ENCODE assay signal across 9 mouse cellular contexts in the genomic region with DNA sequence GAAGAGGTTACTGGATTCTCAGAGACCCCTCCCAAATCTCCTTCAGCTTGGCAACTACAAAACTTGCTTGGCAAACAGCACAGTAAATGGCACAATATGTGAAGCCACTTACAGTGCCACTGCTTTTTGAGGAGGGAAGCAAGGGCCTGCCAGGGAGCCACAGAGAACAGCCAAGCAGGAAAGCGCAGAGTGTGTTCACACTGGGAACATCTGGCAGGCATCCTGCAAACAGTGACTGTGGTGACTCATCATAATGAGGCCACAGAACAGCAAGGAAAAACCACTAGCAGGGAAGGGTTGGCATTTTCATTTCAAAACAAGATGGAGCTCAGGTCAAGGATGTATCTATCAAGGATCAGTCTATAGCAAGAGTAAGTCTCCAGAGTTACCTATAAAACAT. TPM values are rescaled to one million over a fixed set of nuclear protein-coding genes. Genes with fewer than 3 reads are reported as not detected.
A peak's percentile ranks its signal among the peaks of the same experiment; 100 is the strongest.
DNase-seq lines count a peak whose midpoint lies in the region; ATAC-seq and TF ChIP-seq lines count a peak whose summit lies in the region.
"Had no signal": no experiment of that assay in that cellular context is flagged by ENCODE, and none has a peak within 500 bp of the region (broad histone marks: within the 10 kb centered on the region; RNA-seq: fewer than 3 reads in every experiment).

No protein-coding gene starts in this region.

- H3K36me3 ChIP-seq in hindbrain, embryonic 15.5 days, result no peaks in the 10 kb centered on the region
- H3K36me3 ChIP-seq in hindbrain, embryonic 12.5 days, result no peaks in the 10 kb centered on the region
- no peaks in the 10 kb centered on the region for H3K36me3 ChIP-seq in kidney, adult 2 months (ENCODE audit: control insufficient read depth, insufficient read depth, low read length)
- no peaks in the 10 kb centered on the region for H3K36me3 ChIP-seq in limb, embryonic 15.5 days
- H3K36me3 ChIP-seq: limb, embryonic 12.5 days had no signal

- WGBS in hindbrain, embryonic 15.5 days, result 37% methylated on average over 1 of the region's 1 CpGs
- WGBS in hindbrain, embryonic 12.5 days, result 90% methylated on average over 1 of the region's 1 CpGs
- WGBS in kidney, adult 2 months, result 17% methylated on average over 1 of the region's 1 CpGs
- WGBS in limb, embryonic 15.5 days, result 39% methylated on average over 1 of the region's 1 CpGs

- no peak overlapping the region for H3K4me2 ChIP-seq in hindbrain, embryonic 15.5 days
- H3K4me2 ChIP-seq in hindbrain, embryonic 12.5 days (replicated peaks), result no peak overlapping the region
- no peak overlapping the region for H3K4me2 ChIP-seq in limb, embryonic 15.5 days
- H3K4me2 ChIP-seq: limb, embryonic 12.5 days had no signal

- H3K9ac ChIP-seq in hindbrain, embryonic 15.5 days, result no peak overlapping the region
- no peak overlapping the region for H3K9ac ChIP-seq in hindbrain, embryonic 12.5 days
- no peak overlapping the region for H3K9ac ChIP-seq in limb, embryonic 15.5 days
- H3K9ac ChIP-seq: limb, embryonic 12.5 days had no signal

- TF ChIP-seq CTCF in kidney, adult 2 months (conservative IDR thresholded peaks at IDR 0.05; ENCODE audit: insufficient read depth, insufficient read length, low read depth, low read length), result no peak

- DNase-seq in adrenal gland, adult 18-20 months (ENCODE audit: low spot score in 2 of 2), result peak; percentile 52 to 57
- DNase-seq in gastrocnemius, adult 8-10 months (ENCODE audit: low spot score in 2 of 2), result peak; percentile 68 to 74
- DNase-seq in kidney, adult 2 months, result peak; percentile 80
- DNase-seq in right cerebral cortex, postnatal 25 days, result peak; percentile 35
- DNase-seq in thymus, postnatal 10 days (ENCODE audit: low spot score in 2 of 2), result no peak

- H3K4me1 ChIP-seq in hindbrain, embryonic 15.5 days (replicated peaks), result peaks cover 7% of the 10 kb centered on the region; the same call in 1 of the 2 replicates
- no peaks in the 10 kb centered on the region for H3K4me1 ChIP-seq in hindbrain, embryonic 12.5 days
- peaks cover 13% of the 10 kb centered on the region for H3K4me1 ChIP-seq in kidney, adult 2 months (ENCODE audit: control insufficient read depth, insufficient read depth, low read length)
- H3K4me1 ChIP-seq in limb, embryonic 15.5 days, result peaks cover 9% of the 10 kb centered on the region

- no peak overlapping the region for H3K27ac ChIP-seq in hindbrain, embryonic 15.5 days (replicated peaks)
- H3K27ac ChIP-seq in hindbrain, embryonic 12.5 days, result no peak overlapping the region
- H3K27ac ChIP-seq in kidney, adult 2 months (ENCODE audit: insufficient read depth, low read depth, low read length), result no peak overlapping the region
- 0 out of 2 replicates have a peak overlapping the region, but pooled peaks have one; percentile 11 for H3K27ac ChIP-seq in limb, embryonic 15.5 days
- H3K27ac ChIP-seq: limb, embryonic 12.5 days had no signal

- no peaks in the 10 kb centered on the region for H3K9me3 ChIP-seq in hindbrain, embryonic 15.5 days
- H3K9me3 ChIP-seq in hindbrain, embryonic 12.5 days (replicated peaks), result no peaks in the 10 kb centered on the region
- H3K9me3 ChIP-seq in limb, embryonic 15.5 days, result no peaks in the 10 kb centered on the region
- H3K9me3 ChIP-seq: limb, embryonic 12.5 days had no signal

- ATAC-seq in hindbrain, embryonic 15.5 days (ENCODE audit: low FRiP score, low read depth), result peak; percentile 79; the same call in 1 of the 2 replicates
- no peak for ATAC-seq in hindbrain, embryonic 12.5 days (ENCODE audit: low FRiP score)
- no peak for ATAC-seq in limb, embryonic 15.5 days (ENCODE audit: insufficient number of reproducible peaks, low FRiP score, low TSS enrichment, low read depth)

- H3K27me3 ChIP-seq in hindbrain, embryonic 15.5 days, result no peaks in the 10 kb centered on the region
- H3K27me3 ChIP-seq in hindbrain, embryonic 12.5 days, result no peaks in the 10 kb centered on the region
- no peaks in the 10 kb centered on the region for H3K27me3 ChIP-seq in kidney, adult 2 months (replicated peaks; ENCODE audit: control insufficient read depth, insufficient read depth, low read length)
- no peaks in the 10 kb centered on the region for H3K27me3 ChIP-seq in limb, embryonic 15.5 days
- H3K27me3 ChIP-seq: limb, embryonic 12.5 days had no signal

- no peak overlapping the region for H3K4me3 ChIP-seq in hindbrain, embryonic 15.5 days
- no peak overlapping the region for H3K4me3 ChIP-seq in hindbrain, embryonic 12.5 days
- H3K4me3 ChIP-seq in kidney, adult 2 months (ENCODE audit: insufficient read depth, low read depth, low read length), result no peak overlapping the region
- no peak overlapping the region for H3K4me3 ChIP-seq in limb, embryonic 15.5 days
- H3K4me3 ChIP-seq: limb, embryonic 12.5 days had no signal

- no peak for TF ChIP-seq POLR2A in kidney, adult 2 months (IDR thresholded peaks at IDR 0.05; ENCODE audit: low read depth, low read length)

RNA-seq across cellular contexts. Expression of gene Jak1, which starts 30.8 kb away (rescaled TPM):
- polyA plus RNA-seq in hindbrain, embryonic 15.5 days (2015; fragmentation: Nextera tagmentation; extraction: Ambion mirVana), result 81.0 and 84.0 TPM in 2 replicates
- polyA plus RNA-seq in hindbrain, embryonic 12.5 days (2016; fragmentation: Nextera tagmentation; extraction: Ambion mirVana), result 61.7 and 66.1 TPM in 2 replicates
- total RNA-seq in adrenal gland, adult 18-20 months (2021), result 100 to 1,000 TPM; 111 to 141 TPM
- 100 to 1,000 TPM in 3 of 4 experiments, 10 to 100 TPM in 1; 92.6 to 112 (median 104) TPM for total RNA-seq in gastrocnemius, adult 8-10 months (2022)
- 38.5 and 46.5 TPM in 2 replicates for polyA plus RNA-seq in kidney, adult 2 months (2012; rRNA removed)
- polyA plus RNA-seq in limb, embryonic 15.5 days (2015; fragmentation: Nextera tagmentation; extraction: Ambion mirVana), result 99.7 and 99.9 TPM in 2 replicates

Comparison
In these comparisons a context has a peak if more than half of its experiments do, and no peak if none do; other contexts are left out.
1. DNase-seq: peak in adrenal gland, adult 18-20 months (2 of 2), gastrocnemius, adult 8-10 months (2 of 2), kidney, adult 2 months (single experiment) and right cerebral cortex, postnatal 25 days (single experiment); none in thymus, postnatal 10 days (0 of 2).